Mouse (Mus musculus): Measurements from ENCODE around the gene Gm16429. TPM values are rescaled to one million over a fixed set of nuclear protein-coding genes. Genes with fewer than 3 reads are reported as not detected.
"Not testable (repeated sequence)": the region's sequence is repeated elsewhere in the genome, so short reads cannot be mapped to it uniquely, and the experiment has no call there.

Gene Gm16429
- polyA plus RNA-seq (2017; shearing (Covaris generic)): not detected

DNA sequence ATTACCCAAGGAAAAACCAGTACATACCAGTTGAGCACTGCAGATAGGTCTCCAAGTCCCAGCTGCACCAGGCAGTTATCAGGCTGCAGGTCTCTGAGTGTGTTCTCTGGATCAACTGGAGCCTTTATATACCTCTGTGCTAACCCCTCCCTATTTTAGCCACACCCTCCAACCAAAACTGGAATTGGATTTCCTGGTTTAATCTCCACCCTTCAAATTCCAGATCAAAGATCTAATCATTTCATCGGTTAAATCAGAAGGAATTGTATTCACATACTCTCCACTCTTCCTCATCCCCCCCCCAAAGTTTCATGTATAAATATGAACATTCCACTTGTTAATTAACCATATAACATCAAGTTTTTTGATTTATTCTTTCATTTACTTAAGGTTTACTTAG lies at the start of gene Gm16429:
Gene Gm16429, minus strand, starts transcription at position 101 of the 400 bp plus-strand sequence.
- ATAC-seq: not testable (repeated sequence)

Other genes with a start within 250 kb of the Gm16429 start
- not detected for gene Gm7792, start 85.3 kb downstream of the Gm16429 start, polyA plus RNA-seq (2017; shearing (Covaris generic))
- not detected for gene BC061212, start 141.5 kb upstream of the Gm16429 start, polyA plus RNA-seq (2017; shearing (Covaris generic))
- not detected for gene Gm6351, start 147.3 kb upstream of the Gm16429 start, polyA plus RNA-seq (2017; shearing (Covaris generic))

Data from activated CD4-positive, CD25-positive, alpha-beta regulatory T cell, adult 4 months (primary cell).